Mouse (Mus musculus): Measurements from ENCODE around the gene Ube3b.

- TF ChIP-seq CTCF (IDR thresholded peaks at IDR 0.05; ENCODE audit: extremely low read depth, insufficient read depth, low read length): no peak
- no peak for TF ChIP-seq POLR2A (IDR thresholded peaks at IDR 0.05; ENCODE audit: extremely low read depth, insufficient read depth, low read length)
Measured at GRCm38 (mm10) chr5:114373174-114373573, 7.2 kb upstream of the Ube3b start.
